Mouse (Mus musculus): ENCODE results near the gene Patz1.

The Patz1 gene

GRCm38 (mm10) chr11:3292062-3292421 is 3.4 kb downstream of the Patz1 start:
- in situ Hi-C loops (cut with MboI) = loop anchor here (5.0 kb wide), 1 partner anchor 40 kb away; the partner anchor contains the start of gene Pik3ip1

- in situ Hi-C loops (cut with MboI) = loop anchor here (5.0 kb wide), 1 partner anchor 40 kb away; the partner anchor contains the start of gene Pik3ip1
Measured at GRCm38 (mm10) chr11:3292711-3293249, 4.1 kb downstream of the Patz1 start.

DNA sequence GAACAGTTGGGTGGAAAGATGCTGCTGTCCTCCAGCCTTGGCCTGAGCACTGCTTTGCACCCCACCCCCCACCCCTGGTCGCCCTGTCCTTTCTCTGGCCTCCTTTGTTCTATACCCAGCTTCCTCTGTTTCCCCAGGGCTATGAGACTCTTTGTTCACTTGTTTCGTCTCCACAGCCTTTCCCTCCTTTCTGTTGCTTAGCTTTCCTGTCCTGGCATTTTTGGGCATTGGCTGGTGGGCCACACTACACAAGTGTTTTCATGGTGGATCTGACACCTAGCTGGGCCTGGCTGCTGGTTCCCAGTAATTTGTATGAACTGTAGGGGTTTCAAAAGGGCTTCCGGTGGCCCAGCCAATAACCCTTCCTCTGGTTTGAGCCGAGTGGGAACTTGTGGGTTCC is 4.7 kb downstream of the Patz1 start:
- in situ Hi-C loops (cut with MboI) = loop anchor here (5.0 kb wide), 1 partner anchor 39 kb away; the partner anchor contains the start of gene Pik3ip1

DNA sequence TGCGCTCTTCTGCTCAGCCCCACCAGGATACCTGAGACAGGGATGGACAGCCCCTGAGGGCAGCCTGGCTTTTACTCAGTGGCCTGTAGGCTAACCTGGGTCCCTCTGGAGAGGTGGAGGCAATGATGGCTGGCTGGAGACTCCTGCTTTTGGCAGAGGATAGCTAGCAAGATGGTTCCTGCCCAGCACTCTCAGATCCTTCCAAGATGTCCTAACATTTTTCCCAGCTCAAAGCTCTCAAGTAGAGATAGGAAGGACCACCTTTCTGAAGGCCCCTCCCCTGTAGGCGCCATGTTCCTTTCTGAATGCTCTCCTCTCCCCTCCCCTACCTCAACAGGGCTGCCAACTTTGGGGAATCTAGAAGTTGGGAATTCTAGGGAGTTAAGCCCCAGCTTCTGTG is 6.0 kb downstream of the Patz1 start:
- in situ Hi-C loops (cut with MboI) = loop anchor here (5.0 kb wide), 1 partner anchor 38 kb away; the partner anchor contains the start of gene Pik3ip1

DNA sequence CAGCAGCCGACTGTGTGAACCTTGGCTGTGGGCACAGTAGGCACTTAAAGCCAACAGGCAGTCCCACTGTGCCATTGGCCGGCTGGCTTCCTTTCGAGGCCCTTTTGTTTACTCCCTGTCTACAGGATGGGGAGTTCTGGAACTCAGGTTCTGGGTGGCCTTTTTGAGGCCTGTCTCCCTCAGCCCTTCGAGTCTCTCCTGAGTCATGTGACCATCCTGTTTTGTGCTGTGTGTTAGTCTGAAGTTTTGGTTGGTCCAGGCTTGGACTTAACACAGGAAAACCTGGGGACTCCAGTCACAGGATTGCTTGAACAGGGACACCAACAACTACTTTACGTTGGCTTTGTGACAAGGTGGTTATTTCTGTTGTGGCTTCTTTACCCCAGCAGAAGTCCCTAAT is 7.4 kb downstream of the Patz1 start:
- in situ Hi-C loops (cut with MboI) = no loop called here

DNA sequence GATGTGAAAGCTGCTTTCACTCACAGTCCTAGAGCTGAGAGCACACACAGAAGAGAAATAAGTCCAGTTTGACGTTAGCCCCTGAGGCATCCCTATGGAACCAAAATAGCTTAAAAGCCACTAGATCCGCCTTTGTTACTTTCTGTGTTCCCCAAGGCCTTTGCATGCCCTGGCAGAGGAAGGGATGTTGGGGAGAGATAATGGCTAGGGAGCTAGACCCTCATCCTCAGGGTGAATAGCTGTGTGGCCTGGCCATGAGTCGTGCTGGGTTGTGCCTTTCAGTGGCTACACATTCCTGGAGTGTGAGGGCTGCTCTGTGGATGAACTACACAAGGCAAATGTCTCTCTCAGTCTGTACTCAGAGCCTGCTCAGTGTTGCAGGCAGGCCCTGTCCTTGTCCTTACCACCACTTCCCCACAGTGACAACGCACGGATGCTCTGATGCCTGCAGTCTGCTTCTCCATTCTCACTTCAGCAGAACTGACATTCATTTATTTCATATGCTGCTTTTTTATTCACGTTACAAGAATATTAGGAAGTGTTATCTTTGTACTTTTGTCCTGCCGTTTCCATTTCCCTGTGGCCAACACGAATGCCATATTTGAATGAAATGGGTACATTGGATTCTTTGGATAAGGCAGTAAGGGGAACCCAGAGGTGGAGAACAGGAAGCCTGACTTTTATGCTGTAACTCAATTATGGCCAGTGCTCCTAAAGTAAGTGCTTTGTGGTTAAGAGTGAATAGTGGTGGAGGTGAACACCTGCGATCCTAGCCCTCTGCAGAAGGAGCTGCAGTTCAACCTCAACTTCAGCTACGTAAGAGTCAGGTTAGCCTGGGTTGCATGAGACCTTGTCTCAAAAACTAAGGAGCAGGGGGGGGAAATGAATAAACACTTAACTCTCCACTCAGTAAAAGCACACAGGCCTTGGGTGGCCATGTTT is 9.5 kb downstream of the Patz1 start:
- in situ Hi-C loops (cut with MboI) = no loop called here

GRCm38 (mm10) chr11:3298813-3299185 is 10.1 kb downstream of the Patz1 start:
- in situ Hi-C loops (cut with MboI) = no loop called here

GRCm38 (mm10) chr11:3301075-3301474 is 12.4 kb downstream of the Patz1 start:
- in situ Hi-C loops (cut with MboI) = no loop called here

- in situ Hi-C loops (cut with MboI) = no loop called here
Measured at GRCm38 (mm10) chr11:3302385-3302784, 13.7 kb downstream of the Patz1 start.

- in situ Hi-C loops (cut with MboI) = no loop called here
Measured at GRCm38 (mm10) chr11:3302792-3303191, 14.1 kb downstream of the Patz1 start.

DNA sequence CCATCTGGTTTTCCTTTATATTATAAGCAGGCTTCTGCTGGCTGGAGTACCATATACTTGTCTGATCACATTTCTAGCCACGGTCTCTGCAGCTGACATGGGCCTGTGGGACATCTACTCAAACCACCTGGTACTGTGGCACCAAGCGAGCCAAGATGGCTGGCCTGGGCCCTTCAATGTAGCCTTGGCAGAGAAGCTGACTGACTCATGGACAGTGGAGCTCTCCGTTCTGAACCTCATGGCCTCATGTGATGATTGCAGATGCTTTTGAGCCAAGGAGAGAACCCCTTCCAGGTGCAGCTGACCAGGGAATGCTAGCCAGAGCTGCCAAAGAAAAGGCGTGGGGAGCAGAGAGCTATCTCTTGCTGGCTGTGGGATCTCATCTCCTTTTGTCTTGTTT is 17.1 kb downstream of the Patz1 start:
- in situ Hi-C loops (cut with MboI) = no loop called here

- in situ Hi-C loops (cut with MboI) = no loop called here
Measured at GRCm38 (mm10) chr11:3307875-3308274, 19.2 kb downstream of the Patz1 start.

DNA sequence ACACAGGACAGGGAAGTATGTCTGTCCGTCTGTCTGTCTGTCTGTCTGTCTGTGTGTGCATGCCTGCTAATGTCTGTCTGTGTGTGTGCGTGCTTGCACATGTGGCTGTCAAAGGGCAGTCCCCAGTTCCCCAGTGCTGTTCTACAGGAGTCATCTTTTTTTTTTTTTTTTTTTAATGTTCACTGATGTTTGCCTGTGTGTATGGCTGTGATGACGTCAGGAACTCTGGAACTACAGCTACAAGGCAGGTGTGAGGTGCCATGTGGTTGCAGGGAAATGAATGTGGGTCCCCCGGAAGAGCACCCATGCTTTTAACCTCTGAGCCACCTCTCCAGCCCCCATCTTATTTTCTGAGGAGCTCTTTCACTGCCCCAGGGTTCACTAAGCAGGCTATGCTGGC is 21.2 kb downstream of the Patz1 start:
- in situ Hi-C loops (cut with MboI) = no loop called here

- in situ Hi-C loops (cut with MboI) = no loop called here
Measured at GRCm38 (mm10) chr11:3310789-3311585, 22.3 kb downstream of the Patz1 start.

GRCm38 (mm10) chr11:3311586-3312347 is 23.1 kb downstream of the Patz1 start:
- in situ Hi-C loops (cut with MboI) = no loop called here

DNA sequence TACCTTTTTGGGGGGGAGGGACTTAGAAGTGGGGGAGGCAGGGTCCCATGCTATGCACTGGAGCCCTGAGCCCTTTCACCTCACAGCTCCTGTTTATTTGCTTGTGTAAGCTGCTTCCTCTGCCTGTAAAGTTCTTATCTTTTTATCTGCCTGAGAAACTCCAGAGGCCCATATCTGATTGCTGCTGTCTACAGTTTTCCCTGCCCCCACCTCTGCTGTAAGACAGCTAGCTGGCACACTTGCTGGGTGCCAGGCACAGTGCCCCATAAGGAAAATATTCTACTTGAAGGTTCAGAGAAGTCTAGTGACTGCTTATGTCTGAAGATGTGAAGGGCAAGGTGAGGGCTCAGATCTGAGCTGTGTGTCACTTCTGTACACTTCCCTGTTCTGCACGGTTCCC is 24.6 kb downstream of the Patz1 start:
- in situ Hi-C loops (cut with MboI) = no loop called here

GRCm38 (mm10) chr11:3314148-3314547 is 25.5 kb downstream of the Patz1 start:
- in situ Hi-C loops (cut with MboI) = no loop called here

- in situ Hi-C loops (cut with MboI) = no loop called here
Measured at GRCm38 (mm10) chr11:3318286-3318685, 29.6 kb downstream of the Patz1 start.

DNA sequence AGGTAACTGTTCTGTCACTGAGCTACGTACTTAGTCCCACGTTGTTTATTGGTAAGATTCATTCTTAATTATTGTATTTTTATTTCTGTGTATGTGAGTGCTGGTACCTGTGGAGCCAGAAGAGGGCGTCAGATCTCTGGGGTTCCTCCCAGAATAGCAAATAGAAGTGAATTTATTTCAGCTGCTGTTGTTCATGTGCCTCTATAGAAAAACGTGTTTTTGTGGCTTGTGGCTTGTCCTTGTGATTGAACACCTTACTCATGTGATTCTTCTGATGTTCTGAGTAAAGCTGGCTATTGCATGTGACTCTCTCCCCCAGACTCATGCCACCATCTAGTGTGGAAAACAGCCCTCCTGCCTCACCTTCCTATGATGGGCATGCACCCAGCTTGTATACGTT is 39.6 kb downstream of the Patz1 start:
- in situ Hi-C loops (cut with MboI) = no loop called here

GRCm38 (mm10) chr11:3328806-3329775 is 40.4 kb downstream of the Patz1 start:
- in situ Hi-C loops (cut with MboI) = no loop called here

Data from mature B cell (primary cell).